Mouse (Mus musculus): ENCODE measurements around the gene Olfr823.
"Not testable (repeated sequence)": the region's sequence is repeated elsewhere in the genome, so short reads cannot be mapped to it uniquely, and the experiment has no call there.

Gene Olfr823

GRCm38 (mm10) chr10:130115283-130115682 lies at the start of gene Olfr823:
Gene Olfr823 (minus strand): TSS chr10:130115383.
- not testable (repeated sequence) for DNase-seq (ENCODE audit: low read depth, low spot score)

DNA sequence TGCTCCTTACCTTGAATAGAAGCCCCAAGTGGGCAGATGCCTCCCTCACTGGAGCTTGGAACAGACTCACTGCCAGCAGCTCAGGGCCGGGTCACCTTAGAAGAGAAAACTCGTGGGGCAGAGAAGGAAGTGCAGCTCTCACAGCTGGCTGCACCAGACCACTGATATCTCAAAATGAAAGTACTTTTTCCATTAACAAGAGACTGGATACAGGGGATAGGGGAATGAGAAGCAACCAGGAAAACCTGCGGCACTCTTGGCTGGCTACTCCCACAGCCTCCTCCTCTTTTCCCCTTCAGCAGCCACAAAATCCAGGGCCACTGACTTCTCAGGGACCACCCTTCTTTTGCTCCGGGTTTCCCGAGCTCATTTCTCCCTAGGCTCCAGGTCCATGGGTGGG lies 28.9 kb upstream of the Olfr823 start:
- DNase-seq (ENCODE audit: low read depth, low spot score) = no peak

DNA sequence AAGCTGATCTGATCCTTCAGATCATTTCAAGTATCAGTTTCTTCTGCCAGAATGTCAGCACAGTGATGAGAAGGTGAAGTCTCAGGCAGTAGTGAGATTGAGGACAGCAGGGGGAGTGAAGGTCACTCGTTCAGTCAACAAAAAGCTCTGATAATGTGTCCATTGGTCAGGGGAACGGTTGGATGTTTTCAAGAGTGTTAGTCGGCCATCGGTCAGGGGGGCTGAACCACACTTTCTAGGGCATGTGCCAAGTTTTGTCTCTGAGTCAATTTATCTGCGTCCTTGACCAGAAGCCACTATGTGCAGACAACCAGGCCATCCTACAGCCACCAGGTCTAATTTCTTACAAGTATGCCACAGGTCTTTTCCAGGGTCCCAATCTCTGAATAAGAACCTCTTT lies 27.3 kb upstream of the Olfr823 start:
- DNase-seq (ENCODE audit: low read depth, low spot score) = not testable (repeated sequence)

GRCm38 (mm10) chr10:130134811-130135210 lies 19.6 kb upstream of the Olfr823 start:
- DNase-seq (ENCODE audit: low read depth, low spot score) = no peak

GRCm38 (mm10) chr10:130129900-130130299 lies 14.7 kb upstream of the Olfr823 start, which contains the start of gene Olfr824:
Gene Olfr824 (minus strand): TSS chr10:130130000.
- DNase-seq (ENCODE audit: low read depth, low spot score) = not testable (repeated sequence)

DNA sequence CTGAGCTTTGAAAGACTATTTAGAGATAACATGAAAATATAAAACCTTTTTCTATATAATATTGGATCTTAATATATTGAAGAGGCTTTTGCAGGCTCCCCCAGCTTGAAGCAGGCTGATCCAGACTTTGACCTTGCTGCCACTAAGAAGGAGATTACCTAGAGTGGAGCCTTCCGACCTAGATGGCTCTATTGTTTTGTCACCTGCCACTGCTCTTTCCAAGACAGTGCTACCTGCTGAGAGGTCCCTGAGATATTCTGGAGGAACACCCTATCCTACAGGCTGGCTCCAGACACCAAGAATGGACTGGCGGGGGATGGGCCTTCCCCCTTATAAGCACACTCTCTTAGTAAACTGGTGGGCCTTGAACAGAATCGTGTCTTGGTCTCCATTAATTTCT lies 862 bp upstream of the Olfr823 start:
- peak; percentile 68 for DNase-seq (ENCODE audit: low read depth, low spot score)

DNA sequence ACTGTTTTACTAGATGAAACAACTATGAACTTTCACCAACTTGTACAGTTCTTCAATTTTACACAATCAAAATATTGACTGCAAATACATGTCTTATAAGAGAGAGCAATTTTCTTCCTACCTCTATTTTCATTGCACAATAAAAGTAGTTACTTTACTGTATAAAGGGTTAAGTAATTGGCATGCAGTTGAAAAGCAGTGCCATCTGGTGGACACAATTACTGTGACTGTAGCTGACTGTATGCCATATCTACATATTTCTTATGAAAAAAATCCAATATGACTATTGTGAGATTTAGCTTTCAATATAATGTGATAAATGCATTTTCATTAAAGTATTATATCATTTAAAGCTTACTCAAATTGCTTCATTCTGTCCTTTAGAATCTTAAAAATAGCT lies 19.1 kb downstream of the Olfr823 start:
- DNase-seq (ENCODE audit: low read depth, low spot score) = peak; percentile 19

DNA sequence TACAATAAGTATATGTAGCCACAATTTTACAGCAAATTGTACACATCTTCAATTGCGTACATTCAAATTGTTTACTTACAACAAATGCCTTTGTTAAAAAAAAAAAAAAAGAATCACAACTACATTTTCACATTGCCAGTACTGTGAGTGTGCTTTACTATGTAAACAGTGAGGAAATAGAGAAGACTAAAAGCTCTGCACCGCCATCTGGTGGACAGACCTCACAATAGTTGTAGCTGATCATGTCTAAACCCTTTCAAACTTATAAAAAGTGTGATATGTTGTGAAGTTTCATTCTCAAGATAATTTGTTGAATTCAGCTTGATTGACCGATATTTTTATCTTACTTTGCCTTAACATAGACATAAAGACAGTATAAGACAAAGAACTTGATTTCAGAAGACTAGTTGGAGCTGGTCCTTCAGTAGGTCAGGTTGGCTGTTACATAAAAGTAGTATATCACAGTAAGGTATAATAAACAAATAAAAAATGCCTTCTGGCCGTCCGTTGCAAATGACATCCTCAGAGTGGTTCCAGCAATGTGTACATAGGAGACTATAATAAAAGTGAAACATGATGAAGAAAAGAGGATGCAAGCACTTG lies 22.2 kb downstream of the Olfr823 start:
- peak; percentile 75 for DNase-seq (ENCODE audit: low read depth, low spot score)

DNA sequence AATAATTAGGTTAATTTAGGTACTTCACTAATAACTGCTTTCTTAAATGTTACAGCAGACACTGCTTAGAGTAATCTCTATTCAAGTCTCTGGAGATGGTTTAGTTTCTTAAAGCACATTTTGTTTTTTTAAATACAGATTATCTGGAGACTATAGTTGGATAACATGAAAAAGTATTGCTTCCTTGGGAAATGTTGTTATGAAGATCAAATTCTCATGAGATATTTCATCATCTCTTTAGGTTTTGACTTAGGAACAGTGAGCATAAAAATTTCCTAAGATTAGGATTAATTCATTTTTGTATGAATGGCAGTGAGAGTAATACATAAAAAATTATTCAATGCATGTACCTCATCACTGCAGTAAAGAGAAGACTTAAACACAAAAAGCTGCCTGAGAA lies 44.3 kb downstream of the Olfr823 start, which contains the start of gene Olfr822:
TSS of gene Olfr822 (plus strand) at position 301 of the 400 bp plus-strand sequence.
- DNase-seq (ENCODE audit: low read depth, low spot score) = no peak
